Mouse (Mus musculus) hindbrain, embryonic 10.5 days (tissue): ENCODE results near the gene Gm8947. TPM values are rescaled to one million over a fixed set of nuclear protein-coding genes. Genes with fewer than 3 reads are reported as not detected.

Experiments
- polyA plus RNA-seq: library from polyadenylated mRNA; unstranded; fragments of >200 nt; fragmentation: Nextera tagmentation; extraction: Ambion mirVana; gene quantifications from 2 replicates; pipeline ENCODE4 v1.2.1, GENCODE M21; 2016

Gene Gm8947
- polyA plus RNA-seq, 1 experiment from 2014 or later, result 0.10 TPM

Other genes with a start within 250 kb of the Gm8947 start
- 6.9 and 9.0 TPM in 2 replicates for gene Hmcn1, start 198.9 kb upstream of the Gm8947 start, polyA plus RNA-seq
- gene Gm47985, start 9.8 kb upstream of the Gm8947 start, polyA plus RNA-seq, result 0.20 TPM in 1 of 2 replicates, not detected in the other
- 0.30 TPM in 1 of 2 replicates, not detected in the other for gene Gm47995, start 6.1 kb downstream of the Gm8947 start, polyA plus RNA-seq
- 0.90 TPM in 1 of 2 replicates, not detected in the other for gene 3110040M04Rik, start 11.7 kb downstream of the Gm8947 start, polyA plus RNA-seq
- 0.33 TPM in 1 of 2 replicates, not detected in the other for gene Gm47996, start 17.8 kb downstream of the Gm8947 start, polyA plus RNA-seq
- 299 and 375 TPM in 2 replicates for gene Ivns1abp, start 152.1 kb downstream of the Gm8947 start, polyA plus RNA-seq
- 17.7 and 22.1 TPM in 2 replicates for gene Swt1, start 236.1 kb downstream of the Gm8947 start, polyA plus RNA-seq
- 54.9 and 55.4 TPM in 2 replicates for gene Trmt1l, start 236.2 kb downstream of the Gm8947 start, polyA plus RNA-seq